Mouse (Mus musculus): Measurements from ENCODE around the gene Shc1.
A peak's percentile ranks its signal among the peaks of the same experiment; 100 is the strongest.
"Not testable (repeated sequence)": the region's sequence is repeated elsewhere in the genome, so short reads cannot be mapped to it uniquely, and the experiment has no call there.

The Shc1 gene

GRCm38 (mm10) chr3:89418861-89419250 is 613 bp downstream of the Shc1 start:
- peak; percentile 95 for DNase-seq (ENCODE audit: low spot score)

- DNase-seq (ENCODE audit: low spot score), result peak; percentile 93
Observed at GRCm38 (mm10) chr3:89419571-89419970, 1.3 kb downstream of the Shc1 start.

GRCm38 (mm10) chr3:89419981-89420380 is 1.7 kb downstream of the Shc1 start:
- no peak for DNase-seq (ENCODE audit: low spot score)

- no peak for DNase-seq (ENCODE audit: low spot score)
Observed at GRCm38 (mm10) chr3:89420421-89420820, 2.2 kb downstream of the Shc1 start.

GRCm38 (mm10) chr3:89421002-89421774 is 2.9 kb downstream of the Shc1 start:
- peak; percentile 98 for DNase-seq (ENCODE audit: low spot score)

GRCm38 (mm10) chr3:89421810-89422473 is 3.7 kb downstream of the Shc1 start:
- DNase-seq (ENCODE audit: low spot score), result no peak

GRCm38 (mm10) chr3:89422556-89423205 is 4.4 kb downstream of the Shc1 start:
- no peak for DNase-seq (ENCODE audit: low spot score)

- DNase-seq (ENCODE audit: low spot score), result no peak
Observed at GRCm38 (mm10) chr3:89424416-89425140, 6.3 kb downstream of the Shc1 start.

GRCm38 (mm10) chr3:89425141-89425525 is 6.9 kb downstream of the Shc1 start:
- no peak for DNase-seq (ENCODE audit: low spot score)

GRCm38 (mm10) chr3:89425876-89426275 is 7.6 kb downstream of the Shc1 start:
- no peak for DNase-seq (ENCODE audit: low spot score)

- DNase-seq (ENCODE audit: low spot score), result not testable (repeated sequence)
Observed at GRCm38 (mm10) chr3:89429021-89429420, 10.8 kb downstream of the Shc1 start.

GRCm38 (mm10) chr3:89430171-89431159 is 12.2 kb downstream of the Shc1 start, which contains the start of gene Pygo2:
Pygo2 (plus strand) TSS chr3:89430214.
- peak; percentile 93 for DNase-seq (ENCODE audit: low spot score)

GRCm38 (mm10) chr3:89432606-89433005 is 14.4 kb downstream of the Shc1 start:
- no peak for DNase-seq (ENCODE audit: low spot score)

GRCm38 (mm10) chr3:89434532-89434931 is 16.3 kb downstream of the Shc1 start:
- DNase-seq (ENCODE audit: low spot score), result no peak

GRCm38 (mm10) chr3:89435041-89435440 is 16.8 kb downstream of the Shc1 start:
- peak; percentile 50 for DNase-seq (ENCODE audit: low spot score)

GRCm38 (mm10) chr3:89436176-89437113 is 18.2 kb downstream of the Shc1 start, which contains the start of gene Pbxip1:
Pbxip1 (plus strand) TSS chr3:89436706.
- DNase-seq (ENCODE audit: low spot score), result peak; percentile 82

- DNase-seq (ENCODE audit: low spot score), result no peak
Observed at GRCm38 (mm10) chr3:89437269-89437668, 19.0 kb downstream of the Shc1 start.

- DNase-seq (ENCODE audit: low spot score), result no peak
Observed at GRCm38 (mm10) chr3:89440691-89441090, 22.4 kb downstream of the Shc1 start.

GRCm38 (mm10) chr3:89448720-89449537 is 30.7 kb downstream of the Shc1 start:
- no peak for DNase-seq (ENCODE audit: low spot score)
